Mouse (Mus musculus) E14TG2a.4 (cell line): ENCODE results near the gene Adgrg3.

Source experiments
- CTCF ChIP-seq: conservative IDR thresholded peaks from 2 replicates; pipeline ENCODE4 v1.5.1; 2014; ENCODE audit warnings: low read length
- NANOG ChIP-seq: IDR thresholded peaks from 2 replicates; pipeline ENCODE4 v1.6.1; 2014; ENCODE audit warnings: borderline replicate concordance, low read length, mixed read lengths

DNA sequence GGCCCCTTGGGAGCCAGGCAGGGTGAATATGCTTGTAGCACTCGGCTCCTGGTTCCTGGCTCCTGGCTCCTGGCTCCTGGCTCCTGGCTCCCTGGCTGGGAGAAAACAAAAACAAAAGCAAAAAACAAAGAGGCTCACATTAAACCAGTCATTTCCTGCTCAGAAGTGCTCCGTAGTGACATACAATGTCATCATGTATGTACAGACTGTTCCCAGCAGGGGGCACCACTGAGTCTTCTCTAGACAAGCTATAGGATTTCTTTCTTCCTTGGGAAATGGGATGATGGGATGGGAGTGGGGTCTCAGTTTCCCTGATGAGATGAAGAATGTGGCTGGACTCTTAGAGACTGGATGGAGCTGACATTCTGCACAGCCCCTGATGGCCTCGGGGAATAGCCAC is 50.1 kb downstream of the Adgrg3 start:
- TF ChIP-seq CTCF (peak; percentile 84), NANOG (no peak)
